8 mouse cellular contexts compared by ENCODE assay signal in the genomic region with DNA sequence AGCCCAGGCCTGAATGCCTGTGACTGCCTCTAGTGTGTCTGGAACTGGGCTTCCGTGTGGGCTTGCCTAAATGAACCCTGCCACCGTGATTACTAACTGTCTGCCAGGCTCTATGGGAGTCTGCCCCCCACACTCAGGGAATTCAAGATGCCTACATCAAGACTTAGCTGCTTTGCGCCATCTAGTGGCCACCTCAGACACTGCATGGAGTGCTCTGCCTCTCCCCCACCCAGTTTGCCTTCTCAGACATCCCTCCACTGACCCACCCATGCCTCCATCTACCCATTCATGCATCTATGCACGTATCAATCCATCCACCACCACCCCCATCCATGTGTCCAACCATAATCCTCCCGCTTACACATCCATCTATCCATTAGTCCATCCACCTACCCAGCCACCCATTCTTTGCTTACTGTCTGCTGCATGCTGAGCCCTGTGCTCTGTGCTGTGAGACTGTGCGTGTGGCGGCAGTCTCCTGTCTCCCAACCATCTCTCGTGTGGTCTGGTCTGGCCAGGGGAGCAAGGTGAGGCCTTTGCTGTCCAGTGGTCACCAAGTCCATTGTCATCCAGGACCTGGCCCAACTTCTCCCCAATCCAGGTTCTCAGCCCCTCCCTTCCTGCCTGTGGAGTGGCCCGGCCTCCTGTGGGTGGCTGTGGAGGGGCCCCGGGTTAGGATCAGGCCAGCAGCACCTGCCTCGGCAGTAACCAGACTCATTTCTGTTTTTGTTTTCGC. TPM values are rescaled to one million over a fixed set of nuclear protein-coding genes. Genes with fewer than 3 reads are reported as not detected.
DNase-seq lines count a peak whose midpoint lies in the region; ATAC-seq and TF ChIP-seq lines count a peak whose summit lies in the region.

No protein-coding gene starts in this region.

- H3K27me3 ChIP-seq in intestine, postnatal 0 days (replicated peaks; ENCODE audit: control insufficient read depth, insufficient read depth, low read length): peaks cover 9% of the 10 kb centered on the region; the same call in 1 of the 2 replicates
- H3K27me3 ChIP-seq in limb, embryonic 10.5 days (ENCODE audit: low read depth, poor library complexity, severe bottlenecking): peaks cover 82% of the 10 kb centered on the region
- 0 out of 2 replicates have a peak, but pooled peaks cover 3% of the 10 kb centered on the region for H3K27me3 ChIP-seq in midbrain, embryonic 14.5 days (ENCODE audit: control insufficient read depth, insufficient read depth, low read length)

- peak; percentile 71 for DNase-seq in urinary bladder, postnatal 25 days (ENCODE audit: low spot score)
- no peak for DNase-seq in urinary bladder, adult 2 months (ENCODE audit: low spot score)
- DNase-seq in embryo, embryonic 10 days (ENCODE audit: low spot score): peak; percentile 92
- DNase-seq in gastrocnemius, postnatal 14 days: peak; percentile 59
- DNase-seq in limb, embryonic 10.5 days (ENCODE audit: low spot score): peak; percentile 88
- DNase-seq in midbrain, embryonic 14.5 days: peak; percentile 92
- DNase-seq in spleen, postnatal 10 days (ENCODE audit: low spot score in 2 of 2): peak; percentile 70 to 83

- H3K9ac ChIP-seq in intestine, postnatal 0 days (ENCODE audit: low read depth, low read length): no peak overlapping the region
- H3K9ac ChIP-seq in midbrain, embryonic 14.5 days (replicated peaks; ENCODE audit: low read length): no peak overlapping the region

- no peaks in the 10 kb centered on the region for H3K36me3 ChIP-seq in intestine, postnatal 0 days (ENCODE audit: control insufficient read depth, insufficient read depth)
- H3K36me3 ChIP-seq in limb, embryonic 10.5 days: no peaks in the 10 kb centered on the region
- 0 out of 2 replicates have a peak, but pooled peaks cover 4% of the 10 kb centered on the region for H3K36me3 ChIP-seq in midbrain, embryonic 14.5 days (ENCODE audit: control insufficient read depth, insufficient read depth, low read length)

- WGBS in intestine, postnatal 0 days: 26% methylated on average over 12 of the region's 12 CpGs
- WGBS in limb, embryonic 10.5 days: 32% methylated on average over 12 of the region's 12 CpGs
- 29% methylated on average over 12 of the region's 12 CpGs for WGBS in midbrain, embryonic 14.5 days

- H3K4me2 ChIP-seq in intestine, postnatal 0 days (replicated peaks; ENCODE audit: low read depth): no peak overlapping the region
- no peak overlapping the region for H3K4me2 ChIP-seq in midbrain, embryonic 14.5 days (ENCODE audit: low read length)

- no peaks in the 10 kb centered on the region for H3K9me3 ChIP-seq in intestine, postnatal 0 days (ENCODE audit: control insufficient read depth)
- no peaks in the 10 kb centered on the region for H3K9me3 ChIP-seq in limb, embryonic 10.5 days (replicated peaks)
- H3K9me3 ChIP-seq in midbrain, embryonic 14.5 days (ENCODE audit: control insufficient read depth, low read length): no peaks in the 10 kb centered on the region

- intact Hi-C loops in gastrocnemius, postnatal 14 days (cut with DNase I; ENCODE audit: low total_unique reads): no loop called here

- no peak overlapping the region for H3K27ac ChIP-seq in intestine, postnatal 0 days (ENCODE audit: low read depth, low read length)
- no peak overlapping the region for H3K27ac ChIP-seq in limb, embryonic 10.5 days
- no peak overlapping the region for H3K27ac ChIP-seq in midbrain, embryonic 14.5 days (replicated peaks; ENCODE audit: low read depth, low read length)

- H3K4me3 ChIP-seq in intestine, postnatal 0 days (ENCODE audit: low read depth, low read length): no peak overlapping the region
- peak overlapping the region; percentile 40 for H3K4me3 ChIP-seq in limb, embryonic 10.5 days
- H3K4me3 ChIP-seq in midbrain, embryonic 14.5 days (replicated peaks; ENCODE audit: low read depth, low read length): no peak overlapping the region

- TF ChIP-seq CTCF in intestine, postnatal 0 days (IDR thresholded peaks at IDR 0.05; ENCODE audit: low read depth): peak; percentile 92

- no peaks in the 10 kb centered on the region for H3K4me1 ChIP-seq in intestine, postnatal 0 days (replicated peaks; ENCODE audit: control insufficient read depth, insufficient read depth, low read length)
- peaks cover 61% of the 10 kb centered on the region for H3K4me1 ChIP-seq in limb, embryonic 10.5 days
- peaks cover 22% of the 10 kb centered on the region for H3K4me1 ChIP-seq in midbrain, embryonic 14.5 days (ENCODE audit: control insufficient read depth, insufficient read depth, low read length)

- ATAC-seq in intestine, postnatal 0 days: no peak
- ATAC-seq in midbrain, embryonic 14.5 days (ENCODE audit: low FRiP score, low TSS enrichment): no peak; the same call in 1 of the 2 replicates

RNA-seq across cellular contexts. Expression of gene Rap1gap, which starts 58.3 kb away (rescaled TPM):
- 51.1 and 66.6 TPM in 2 replicates for polyA plus RNA-seq in urinary bladder, adult 2 months (2012; rRNA removed)
- total RNA-seq in gastrocnemius, postnatal 14 days (2021): 1 to 10 TPM; 4.1 to 4.8 TPM
- 8.9 and 9.1 TPM in 2 replicates for polyA plus RNA-seq in intestine, postnatal 0 days (2015; fragmentation: Nextera tagmentation; extraction: Ambion mirVana)
- 2.8 and 4.2 TPM in 2 replicates for polyA plus RNA-seq in limb, embryonic 10.5 days (2016; fragmentation: Nextera tagmentation; extraction: Ambion mirVana)
- polyA plus RNA-seq in midbrain, embryonic 14.5 days (2014; fragmentation: Nextera tagmentation; extraction: Ambion mirVana): 57.7 and 60.8 TPM in 2 replicates
